Mouse (Mus musculus) kidney, embryonic 14.5 days (tissue): ENCODE results near the gene Syt5. TPM values are rescaled to one million over a fixed set of nuclear protein-coding genes. Genes with fewer than 3 reads are reported as not detected.

Experiments
- ATAC-seq: fragments of 200-750 bp; cut with Nextera tagmentation; 2 replicates; pipeline ENCODE4 v1.8.0; 2017; ENCODE audit warnings: moderate number of reproducible peaks, mild to moderate bottlenecking, moderate TSS enrichment, moderate library complexity; ENCODE audit not compliant: low FRiP score, low TSS enrichment
- H3K27ac ChIP-seq: fragments of 300-500 bp; sonication (generic); 2 replicates; pipeline ENCODE4 v1.5.1; 2014; ENCODE audit warnings: low read depth, mild to moderate bottlenecking, low read length, moderate library complexity, mixed read lengths
- H3K27me3 ChIP-seq: fragments of 300-500 bp; sonication (generic); 2 replicates; pipeline ENCODE4 v1.6.1; 2014; ENCODE audit warnings: mild to moderate bottlenecking, low read length; ENCODE audit not compliant: control insufficient read depth, insufficient read depth
- H3K36me3 ChIP-seq: fragments of 300-500 bp; sonication (generic); 2 replicates; pipeline ENCODE4 v1.6.1; 2014; ENCODE audit warnings: low read length, mixed read lengths; ENCODE audit not compliant: control insufficient read depth, insufficient read depth
- H3K4me1 ChIP-seq: fragments of 300-500 bp; sonication (generic); 2 replicates; pipeline ENCODE4 v1.6.1; 2014; ENCODE audit warnings: low read length, mixed read lengths; ENCODE audit not compliant: control insufficient read depth, insufficient read depth
- H3K4me2 ChIP-seq: fragments of 300-500 bp; sonication (generic); replicated peaks from 2 replicates; pipeline ENCODE4 v1.6.1; 2014; ENCODE audit warnings: low read depth, mild to moderate bottlenecking, low read length
- H3K4me3 ChIP-seq: fragments of 300-500 bp; sonication (generic); 2 replicates; pipeline ENCODE4 v1.5.1; 2014; ENCODE audit warnings: mild to moderate bottlenecking, low read length
- H3K9ac ChIP-seq: fragments of 300-500 bp; sonication (generic); 2 replicates; pipeline ENCODE4 v1.6.1; 2014; ENCODE audit warnings: low read depth, mild to moderate bottlenecking, low read length, moderate library complexity
- H3K9me3 ChIP-seq: fragments of 300-500 bp; sonication (generic); 2 replicates; pipeline ENCODE4 v1.6.1; 2016; ENCODE audit warnings: low read length; ENCODE audit not compliant: control insufficient read depth
- WGBS: fragments of 180-500 bp; shearing (Covaris S2); extraction: QIAGEN DNeasy Blood & Tissue Kit; methylation state at CpG from one replicate; pipeline ENCODE4 v1.1.7; 2014; 5-methylcytosine and 5-hydroxymethylcytosine counted together
- microRNA-seq: library from miRNA; unstranded; fragments of <30 nt; microRNA quantifications from one replicate; pipeline ENCODE4, GENCODE M21; 2016
- polyA plus RNA-seq: library from polyadenylated mRNA; unstranded; fragments of >200 nt; fragmentation: Nextera tagmentation; extraction: Ambion mirVana; gene quantifications from 2 replicates; pipeline ENCODE4 v1.2.1, GENCODE M21; 2014

The Syt5 gene
- polyA plus RNA-seq, 1 experiment from 2014 or later: 5.3 TPM

GRCm38 (mm10) chr7:4497271-4497903 is 50.0 kb downstream of the Syt5 start:
- H3K4me2 ChIP-seq: no peak overlapping the region
- H3K27ac ChIP-seq: no peak overlapping the region

GRCm38 (mm10) chr7:4496468-4496867 is 50.9 kb downstream of the Syt5 start:
- 93% methylated on average over 3 of the region's 3 CpGs for WGBS
- H3K27me3 ChIP-seq: no peaks in the 10 kb centered on the region
- no peak overlapping the region for H3K27ac ChIP-seq
- no peak overlapping the region for H3K4me2 ChIP-seq
- no peak overlapping the region for H3K9ac ChIP-seq
- H3K4me1 ChIP-seq: peaks cover 23% of the 10 kb centered on the region
- no peak overlapping the region for H3K4me3 ChIP-seq
- H3K9me3 ChIP-seq: no peaks in the 10 kb centered on the region
- no peak for ATAC-seq
- H3K36me3 ChIP-seq: peaks cover 25% of the 10 kb centered on the region

More at GRCm38 (mm10) chr7:4497271-4497903, 50.0 kb downstream of the Syt5 start:
- ATAC-seq: no peak
- Histone ChIP-seq H3K36me3 (peaks cover 25% of the 10 kb centered on the region), H3K27me3 (no peaks in the 10 kb centered on the region), H3K4me1 (peaks cover 23% of the 10 kb centered on the region), H3K9ac (no peak overlapping the region), H3K9me3 (no peaks in the 10 kb centered on the region), H3K4me3 (no peak overlapping the region)
- 94% methylated on average over 9 of the region's 9 CpGs for WGBS

GRCm38 (mm10) chr7:4493991-4494390 is 53.4 kb downstream of the Syt5 start:
- no peak for ATAC-seq
- no peak overlapping the region for H3K4me3 ChIP-seq
- WGBS: 82% methylated on average over 1 of the region's 1 CpGs
- H3K36me3 ChIP-seq: peaks cover 36% of the 10 kb centered on the region
- no peak overlapping the region for H3K27ac ChIP-seq
- H3K9me3 ChIP-seq: no peaks in the 10 kb centered on the region
- H3K4me1 ChIP-seq: peaks cover 9% of the 10 kb centered on the region
- no peak overlapping the region for H3K9ac ChIP-seq
- H3K27me3 ChIP-seq: no peaks in the 10 kb centered on the region
- no peak overlapping the region for H3K4me2 ChIP-seq

- 68% methylated on average over 13 of the region's 13 CpGs for WGBS
- H3K9me3 ChIP-seq: no peaks in the 10 kb centered on the region
- H3K4me1 ChIP-seq: no peaks in the 10 kb centered on the region
- H3K27me3 ChIP-seq: no peaks in the 10 kb centered on the region
- no peak overlapping the region for H3K4me2 ChIP-seq
- no peak overlapping the region for H3K4me3 ChIP-seq
- H3K27ac ChIP-seq: no peak overlapping the region
- peaks cover 45% of the 10 kb centered on the region for H3K36me3 ChIP-seq
- ATAC-seq: peak; percentile 75
- H3K9ac ChIP-seq: no peak overlapping the region; the same call in 1 of the 2 replicates
Observed at GRCm38 (mm10) chr7:4492284-4493224, 54.8 kb downstream of the Syt5 start.

GRCm38 (mm10) chr7:4491308-4491707 is 56.0 kb downstream of the Syt5 start:
- Histone ChIP-seq H3K4me2 (no peak overlapping the region), H3K27me3 (no peaks in the 10 kb centered on the region), H3K36me3 (peaks cover 37% of the 10 kb centered on the region), H3K9me3 (no peaks in the 10 kb centered on the region), H3K9ac (no peak overlapping the region), H3K4me1 (no peaks in the 10 kb centered on the region), H3K27ac (no peak overlapping the region), H3K4me3 (no peak overlapping the region)
- no peak for ATAC-seq
- 81% methylated on average over 6 of the region's 6 CpGs for WGBS

Small RNA genes lying within 50 kb of the gene (microRNA-seq; reads per million reads assigned to microRNA genes)
- not detected for gene Gm23577

Other genes starting within 250 kb of the Syt5 start
- not detected in 2 replicates for gene Ncr1, start 209.8 kb downstream of the Syt5 start, polyA plus RNA-seq
- 0.07 TPM in 2 replicates for gene Gp6, start 149.8 kb downstream of the Syt5 start, polyA plus RNA-seq
- gene Rdh13, start 101.9 kb downstream of the Syt5 start, polyA plus RNA-seq: 23.4 and 32.9 TPM in 2 replicates
- 3.0 and 6.8 TPM in 2 replicates for gene Eps8l1, start 86.9 kb downstream of the Syt5 start, polyA plus RNA-seq
- gene Ppp1r12c, start 45.9 kb downstream of the Syt5 start, polyA plus RNA-seq: 50.8 and 51.2 TPM in 2 replicates
- gene Tnnt1, start 31.2 kb downstream of the Syt5 start, polyA plus RNA-seq: 13.4 and 20.6 TPM in 2 replicates
- 4.9 and 8.1 TPM in 2 replicates for gene Tnni3, start 23.3 kb downstream of the Syt5 start, polyA plus RNA-seq
- gene Dnaaf3, start 15.1 kb downstream of the Syt5 start, polyA plus RNA-seq: 1.3 and 2.4 TPM in 2 replicates
- gene Ptprh, start 56.5 kb upstream of the Syt5 start, polyA plus RNA-seq: 0.09 TPM in 1 of 2 replicates, not detected in the other
- gene Tmem86b, start 83.9 kb upstream of the Syt5 start, polyA plus RNA-seq: 1.0 and 1.4 TPM in 2 replicates
- 8.3 and 10.2 TPM in 2 replicates for gene Ppp6r1, start 111.5 kb upstream of the Syt5 start, polyA plus RNA-seq
- 113 and 140 TPM in 2 replicates for gene Hspbp1, start 137.5 kb upstream of the Syt5 start, polyA plus RNA-seq
- gene Brsk1, start 143.1 kb upstream of the Syt5 start, polyA plus RNA-seq: 1.9 and 3.0 TPM in 2 replicates
- gene Tmem150b, start 177.7 kb upstream of the Syt5 start, polyA plus RNA-seq: 0.14 TPM in 1 of 2 replicates, not detected in the other
- 59.3 and 69.2 TPM in 2 replicates for gene Kmt5c, start 192.6 kb upstream of the Syt5 start, polyA plus RNA-seq
- gene Cox6b2, start 205.6 kb upstream of the Syt5 start, polyA plus RNA-seq: 47.1 and 62.7 TPM in 2 replicates
- gene Fam71e2, start 223.8 kb upstream of the Syt5 start, polyA plus RNA-seq: not detected in 2 replicates
- gene Il11, start 235.3 kb upstream of the Syt5 start, polyA plus RNA-seq: 0.31 TPM in 1 of 2 replicates, not detected in the other
- gene Tmem190, start 235.4 kb upstream of the Syt5 start, polyA plus RNA-seq: 0.63 TPM in 1 of 2 replicates, not detected in the other
- 6.9 and 8.2 TPM in 2 replicates for gene Tmem238, start 242.1 kb upstream of the Syt5 start, polyA plus RNA-seq
- gene Rpl28, start 245.3 kb upstream of the Syt5 start, polyA plus RNA-seq: 251 and 292 TPM in 2 replicates